Mouse (Mus musculus) myocyte (in vitro differentiated cells): Measurements from ENCODE around the gene Gnat1.

ENCODE experiments used
- MAX ChIP-seq: IDR thresholded peaks from one replicate; pipeline ENCODE4 v1.6.1; 2011; ENCODE audit warnings: low read depth, mild to moderate bottlenecking, control low read depth
- MYOD1 ChIP-seq, 3 experiments: IDR thresholded peaks; one replicate each; pipeline ENCODE4 v1.6.1; 2011; ENCODE audit warnings: control low read depth in 2 of 3, low read depth in 2 of 3, mild to moderate bottlenecking in 2 of 3, moderate library complexity in 1 of 3; ENCODE audit not compliant: insufficient read length in 2 of 3, control insufficient read depth in 1 of 3
- POLR2A ChIP-seq: IDR thresholded peaks from one replicate; pipeline ENCODE4 v1.6.1; 2011; ENCODE audit warnings: low read depth, mild to moderate bottlenecking, control low read depth, moderate library complexity; ENCODE audit not compliant: insufficient read length
- POLR2AphosphoS2 ChIP-seq: IDR thresholded peaks from one replicate; pipeline ENCODE4 v1.6.1; 2011; ENCODE audit warnings: low read depth, control low read depth; ENCODE audit not compliant: insufficient read length
- SRF ChIP-seq: IDR thresholded peaks from one replicate; pipeline ENCODE4 v1.6.1; 2011; ENCODE audit warnings: low read depth; ENCODE audit not compliant: control insufficient read depth, insufficient read length
- TCF3 ChIP-seq: IDR thresholded peaks from one replicate; pipeline ENCODE4 v1.6.1; 2011; ENCODE audit warnings: low read depth, control low read depth; ENCODE audit not compliant: insufficient read length
- USF1 ChIP-seq: IDR thresholded peaks from one replicate; pipeline ENCODE4 v1.6.1; 2011; ENCODE audit warnings: low read depth, mild to moderate bottlenecking, control low read depth, moderate library complexity

DNA sequence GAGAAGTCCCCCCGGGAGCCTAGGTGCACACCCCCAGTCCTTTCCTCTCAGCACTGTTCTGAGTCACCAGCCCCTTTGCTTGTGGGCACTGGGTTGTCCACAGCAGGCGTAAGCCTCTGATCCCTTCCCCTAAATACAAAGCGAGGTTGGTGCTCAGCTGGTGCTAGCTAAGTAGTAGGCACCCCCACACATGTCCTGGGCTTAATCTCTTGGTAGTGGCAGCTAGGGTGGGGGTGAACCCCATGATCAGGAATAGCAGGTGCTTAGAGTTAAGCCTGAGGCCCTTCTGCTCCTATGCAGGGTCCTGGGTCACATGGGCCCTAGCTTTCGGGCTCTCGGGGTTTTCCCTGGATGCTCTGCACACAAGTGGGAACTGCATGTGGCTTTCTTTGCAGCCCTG is 22.4 kb downstream of the Gnat1 start:
- no peak for TF ChIP-seq POLR2AphosphoS2
- no peak for TF ChIP-seq POLR2A
- no peak for TF ChIP-seq TCF3
- TF ChIP-seq MYOD1 (IDR thresholded peaks at IDR 0.05; ENCODE audit: control insufficient read depth in 1 of 3, insufficient read length in 2 of 3, low read depth in 2 of 3) = no peak
- TF ChIP-seq MAX = no peak
- TF ChIP-seq SRF = no peak
- no peak for TF ChIP-seq USF1
